Mouse (Mus musculus) heart, postnatal 0 days (tissue): ENCODE measurements around the gene Plxnb2.

Source experiments
- CTCF ChIP-seq: IDR thresholded peaks from 2 replicates; pipeline ENCODE4 v1.5.1; 2016; ENCODE audit warnings: antibody characterized with exemption, control low read depth, low read depth
- EP300 ChIP-seq: IDR thresholded peaks from 2 replicates; pipeline ENCODE4 v1.6.1; 2016; ENCODE audit warnings: antibody characterized with exemption, low read depth

- no peak for TF ChIP-seq CTCF
- TF ChIP-seq EP300: no peak
Observed at GRCm38 (mm10) chr15:89161397-89161796, 19.2 kb downstream of the Plxnb2 start.
